Mouse (Mus musculus) gastrocnemius, postnatal 36 days (tissue): ENCODE data around the gene Eif3c. TPM values are rescaled to one million over a fixed set of nuclear protein-coding genes. Genes with fewer than 3 reads are reported as not detected.
A peak's percentile ranks its signal among the peaks of the same experiment; 100 is the strongest.

ENCODE experiments used
- DNase-seq, 2 experiments: peaks; one replicate each; pipeline ENCODE4 v3.0.0; 2022
- intact Hi-C: fragments of 180-260 bp; cut with DNase I; formaldehyde crosslinking; loops from one replicate; pipeline ENCODE4 v1.15.1; 2025
- long read RNA-seq, 2 experiments: library from polyadenylated mRNA; stranded (forward); transcript quantifications; one replicate each; pipeline ENCODE4 v2.0.0; 2021
- total RNA-seq, 2 experiments: library from RNA; stranded (reverse); gene quantifications; 2 replicates each; pipeline ENCODE4 v1.2.3; 2021

Gene Eif3c
- 100 to 1,000 TPM; 129 to 154 TPM for total RNA-seq
- long read RNA-seq, experiment 1, transcript Eif3c-201 (21 exons, 3,383 nt) = major isoform, 8 of 26 reads
- long read RNA-seq, experiment 1, partial matches to known transcripts = 16 of 26 reads
- long read RNA-seq, experiment 1, other reads (novel, unspliced or antisense) = 2 of 26 reads
- long read RNA-seq, experiment 2, transcript Eif3c-201 (21 exons, 3,383 nt) = major isoform, 13 of 33 reads
- long read RNA-seq, experiment 2, partial matches to known transcripts = 19 of 33 reads
- long read RNA-seq, experiment 2, other reads (novel, unspliced or antisense) = 1 of 33 reads

DNA sequence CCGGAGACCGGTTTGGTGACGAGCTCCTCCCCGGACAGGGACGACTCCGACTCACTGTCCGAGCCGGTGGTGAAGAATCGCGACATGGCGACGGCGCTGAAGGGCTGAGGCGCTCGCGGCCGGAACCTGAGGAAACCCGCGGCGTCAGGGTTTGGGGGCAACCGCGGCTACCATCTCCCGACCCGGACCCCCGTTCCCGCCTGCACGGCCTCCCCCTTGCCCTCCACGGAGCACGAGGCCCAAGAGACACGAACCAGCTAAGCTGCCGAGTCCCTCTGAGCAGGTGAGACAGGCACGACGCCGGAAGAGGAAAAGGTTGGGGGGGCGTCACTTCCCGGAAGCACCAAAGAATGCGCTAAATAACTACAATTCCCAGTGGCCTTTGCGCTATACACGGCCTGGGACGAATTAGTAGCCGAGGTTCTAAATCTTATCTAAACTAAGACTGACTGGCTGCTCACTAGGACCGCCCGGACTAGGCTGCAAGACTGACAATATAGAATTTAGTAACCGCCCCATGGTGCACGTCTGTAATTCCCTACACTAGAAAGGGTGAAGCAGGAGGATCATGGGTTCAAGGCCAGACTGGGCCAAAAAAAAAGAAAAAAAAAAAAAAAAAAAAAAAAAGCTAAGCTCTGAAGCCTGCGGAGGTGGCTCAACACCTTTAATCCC is at the start of gene Eif3c:
Eif3c (minus strand) TSS at position 318 of the 672 bp plus-strand sequence.
- intact Hi-C loops = no loop called here
- DNase-seq = peak; percentile 63 to 75

DNA sequence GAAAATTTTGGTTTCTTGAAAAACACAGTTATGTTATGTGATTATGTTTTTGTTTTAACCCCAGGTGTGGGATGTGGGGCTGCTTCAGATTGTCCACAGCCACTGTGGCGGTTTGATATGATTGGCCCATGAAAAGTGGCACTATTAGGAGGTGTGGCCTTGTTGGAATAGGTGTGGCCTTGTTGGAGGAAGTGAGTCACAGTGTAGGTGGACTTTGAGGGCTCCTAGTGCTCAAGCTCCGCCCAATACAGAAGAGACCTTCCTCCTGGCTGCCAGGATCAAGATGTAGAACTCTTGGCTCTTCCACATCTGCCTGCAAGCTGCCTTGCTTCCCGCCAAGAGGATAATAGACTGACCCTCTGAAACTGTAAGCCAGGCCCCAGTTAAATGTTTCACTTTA is 46.5 kb upstream of the Eif3c start:
- no peak for DNase-seq
- intact Hi-C loops = no loop called here

DNA sequence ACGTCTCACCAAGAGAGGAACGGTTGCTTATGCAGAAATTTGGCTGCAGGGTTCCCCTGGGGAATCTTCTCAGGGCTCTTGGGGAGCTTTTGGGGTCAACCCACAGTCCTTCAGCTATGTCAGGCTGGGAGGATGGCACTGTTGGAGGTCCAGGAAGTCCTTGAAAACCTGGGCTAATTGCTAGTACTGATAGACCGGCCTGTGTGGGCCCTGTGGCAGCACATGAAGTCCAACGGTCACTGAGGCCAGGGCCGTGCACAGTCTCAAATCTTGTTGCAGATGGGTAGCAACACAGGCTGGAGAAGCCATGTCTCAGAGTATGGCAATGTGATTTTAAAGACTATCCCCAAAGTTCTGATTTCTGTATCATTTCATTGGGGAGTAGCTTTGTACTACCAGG is 41.6 kb upstream of the Eif3c start:
- intact Hi-C loops = no loop called here
- no peak for DNase-seq

DNA sequence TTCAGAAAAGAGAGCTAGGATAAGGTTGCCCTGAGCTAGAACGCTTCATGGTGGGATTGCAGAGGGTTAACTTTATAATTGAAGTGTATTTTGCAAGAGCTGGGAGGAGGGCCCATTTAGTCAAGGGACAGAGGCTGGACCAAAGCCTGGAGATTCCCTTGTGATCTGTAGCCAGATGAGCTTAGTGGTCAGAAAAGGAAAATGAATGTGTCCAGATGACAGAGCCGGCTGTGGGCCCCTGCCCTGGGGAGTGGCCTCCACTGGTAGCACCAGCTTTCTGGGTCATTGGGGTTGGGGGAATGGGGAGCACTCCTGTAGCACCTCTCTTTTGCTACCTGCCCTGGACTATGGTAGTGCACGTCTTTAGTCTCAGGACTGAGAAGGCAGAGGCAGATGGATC is 40.9 kb upstream of the Eif3c start:
- intact Hi-C loops = no loop called here
- DNase-seq = peak; percentile 55 to 70

DNA sequence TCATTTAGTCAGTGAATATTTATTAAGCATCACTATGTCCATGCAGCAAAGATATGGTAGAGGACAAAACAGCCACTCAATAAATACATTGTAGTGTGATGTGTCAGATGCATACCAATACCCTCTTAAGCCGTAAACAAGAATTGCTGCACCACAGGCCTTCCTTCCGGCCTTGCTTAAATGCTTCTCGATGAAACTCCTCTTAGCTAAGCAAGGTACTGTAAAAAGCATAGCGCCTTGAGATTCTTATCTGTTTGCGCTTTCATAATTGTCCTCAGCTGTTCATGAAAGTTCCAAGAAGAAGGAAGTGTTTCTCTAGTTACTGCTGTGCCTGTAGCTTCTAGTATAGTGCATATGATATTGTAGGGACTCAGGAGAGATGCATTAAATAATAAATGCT is 40.4 kb upstream of the Eif3c start:
- DNase-seq = no peak
- intact Hi-C loops = no loop called here

DNA sequence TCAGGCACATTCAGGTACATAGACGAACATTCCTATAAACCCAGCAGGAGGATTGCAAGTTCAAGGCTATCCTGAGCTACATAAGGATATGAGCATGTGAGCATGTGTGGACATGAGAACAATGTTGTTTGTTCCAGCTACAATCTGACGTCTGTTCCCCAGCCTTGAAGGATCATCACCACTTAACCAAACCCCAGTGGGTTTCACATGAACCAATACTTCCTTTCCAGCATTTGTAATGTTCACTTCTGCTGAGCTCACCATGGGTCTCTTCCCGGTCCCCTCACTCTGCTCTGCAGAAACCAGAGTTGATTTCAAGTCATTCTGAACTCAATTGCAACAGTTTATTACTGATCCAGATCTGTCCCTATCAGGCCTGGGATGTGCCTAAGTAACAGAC is 36.4 kb upstream of the Eif3c start:
- no peak for DNase-seq
- intact Hi-C loops = no loop called here

DNA sequence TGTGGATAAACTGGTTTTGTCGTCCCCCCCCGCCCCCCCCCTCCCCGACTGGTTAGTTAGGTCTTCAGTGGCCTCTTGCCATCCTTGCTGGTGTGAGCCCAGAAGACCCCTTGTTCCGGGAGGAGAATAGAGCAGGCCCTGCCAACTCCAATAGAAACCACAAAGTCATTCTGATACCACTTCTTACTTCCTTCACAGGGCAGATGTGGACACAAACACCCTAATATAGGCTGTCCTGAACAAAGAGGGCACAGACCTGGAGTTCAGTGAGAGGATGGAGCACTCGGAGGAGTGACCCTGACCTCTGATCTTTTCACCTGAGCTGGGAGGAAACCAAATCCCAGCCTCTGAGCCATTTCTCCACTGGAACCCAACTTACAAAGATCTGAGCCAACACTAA is 35.7 kb upstream of the Eif3c start:
- no peak for DNase-seq
- intact Hi-C loops = no loop called here

DNA sequence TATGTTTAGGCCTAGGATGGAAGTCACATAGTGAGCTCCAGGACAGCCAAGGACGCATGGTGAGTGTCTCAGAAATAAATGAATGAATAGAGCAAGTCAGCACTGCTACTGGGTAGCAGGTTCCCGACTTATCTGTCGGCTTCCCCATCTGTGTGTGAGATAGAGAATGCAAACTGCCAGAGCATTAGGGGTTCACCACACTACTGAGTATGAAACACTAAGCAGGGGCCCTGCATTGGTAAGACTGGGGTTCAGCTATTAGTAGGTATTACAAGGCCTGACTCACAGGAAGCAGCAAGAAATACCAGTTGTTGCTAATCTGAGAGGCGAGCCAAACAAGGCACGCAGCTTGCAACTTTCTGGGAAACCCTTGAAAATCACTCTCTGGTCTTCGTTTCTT is 32.7 kb upstream of the Eif3c start:
- intact Hi-C loops = no loop called here
- no peak for DNase-seq

DNA sequence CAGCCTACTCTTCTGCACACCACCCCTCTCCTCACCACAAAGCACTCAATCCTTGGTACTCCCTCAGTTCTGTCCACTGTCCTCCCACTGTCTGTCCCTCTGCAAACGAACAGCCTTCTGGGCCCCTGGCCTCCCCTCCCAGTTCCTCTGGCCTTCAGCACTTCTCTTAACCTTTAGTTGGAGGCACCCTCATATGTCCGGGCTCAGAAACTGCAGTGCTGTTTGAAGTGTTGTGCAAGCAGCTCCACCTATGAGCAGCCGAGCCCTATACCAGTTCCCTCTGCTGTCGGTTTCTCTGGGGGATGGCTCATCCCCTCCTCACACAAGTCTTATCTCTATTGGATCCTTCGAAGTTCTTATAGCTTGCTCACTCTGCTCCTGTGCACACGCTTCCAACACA is 30.2 kb upstream of the Eif3c start:
- DNase-seq = no peak
- intact Hi-C loops = no loop called here

DNA sequence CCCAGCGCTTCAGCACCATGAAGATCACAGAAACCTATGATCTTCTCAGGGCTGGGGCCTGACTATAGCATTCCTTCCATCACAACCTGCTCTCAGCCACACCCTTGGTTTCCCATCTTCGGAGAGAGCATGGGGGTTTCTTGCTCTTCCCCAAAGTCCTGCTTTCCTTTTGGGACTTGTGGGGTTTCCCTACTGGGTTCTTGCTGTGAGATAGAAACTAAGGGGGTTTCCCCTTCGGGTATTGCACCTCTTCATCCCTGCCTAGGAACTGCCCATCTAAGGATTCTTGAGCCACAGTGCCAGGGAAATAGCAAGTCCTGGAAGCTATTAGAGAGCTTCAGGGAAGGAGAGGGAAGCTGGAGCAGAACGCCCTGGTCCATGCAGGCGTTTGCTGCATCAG is 29.7 kb upstream of the Eif3c start:
- intact Hi-C loops = no loop called here

DNA sequence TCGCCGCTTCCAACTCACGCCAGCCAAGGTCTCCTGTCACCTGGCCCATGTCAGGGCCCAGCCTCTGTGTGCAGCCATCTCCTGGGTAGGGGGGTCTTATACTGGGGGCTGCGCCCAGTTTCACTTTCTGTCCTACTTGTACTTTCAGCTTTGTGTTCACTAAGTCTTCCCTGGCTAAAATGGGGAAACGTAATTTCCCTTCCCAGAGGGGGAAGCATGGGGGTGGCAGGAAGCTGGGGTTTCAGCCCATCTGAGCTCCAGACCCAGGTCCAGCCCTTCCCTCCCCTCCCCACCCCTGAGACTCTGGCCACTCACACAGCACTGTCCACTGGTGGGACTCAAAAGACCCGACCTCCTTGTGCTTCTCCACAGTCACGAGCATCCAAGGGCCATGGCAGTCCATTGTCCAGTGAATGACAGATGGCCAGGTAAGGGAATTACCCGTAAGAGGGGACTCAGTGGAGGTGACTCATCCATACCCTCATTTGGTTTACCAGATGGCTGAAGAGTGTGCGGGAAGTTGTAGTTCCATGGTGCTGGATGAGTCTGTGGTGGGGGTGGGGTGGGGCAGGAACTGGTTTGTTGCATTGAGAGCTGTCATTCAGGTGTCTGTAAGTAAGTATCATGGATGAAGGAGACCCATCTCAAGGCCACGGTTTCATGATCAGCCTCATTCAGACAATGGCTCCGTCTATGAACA is 28.8 kb upstream of the Eif3c start, which contains the start of gene Il27:
Il27 (minus strand) TSS at position 80 of the 700 bp plus-strand sequence.
- intact Hi-C loops = no loop called here
- DNase-seq = no peak

More for the DNA sequence above, 29.7 kb upstream of the Eif3c start:
- DNase-seq = no peak

DNA sequence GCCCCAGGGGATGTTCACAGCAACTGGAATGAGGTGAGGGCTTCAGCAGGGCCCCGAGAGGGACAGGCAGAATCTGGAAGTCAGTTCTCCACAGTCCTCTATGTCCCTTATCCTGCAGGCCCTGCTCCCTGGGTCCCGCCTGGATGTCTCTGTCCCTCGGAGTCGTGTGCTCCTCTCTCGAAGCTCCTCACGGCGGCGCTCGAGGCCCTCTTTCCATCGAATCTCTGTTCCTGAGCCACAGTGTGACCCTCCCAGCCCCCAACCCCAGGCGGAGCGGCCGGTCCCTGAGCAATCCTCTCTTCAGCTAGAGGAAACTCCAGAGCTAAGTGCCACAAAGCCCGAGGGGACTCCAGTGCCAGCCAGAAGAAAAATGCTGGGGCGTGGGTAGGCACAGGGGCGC is 21.6 kb upstream of the Eif3c start:
- intact Hi-C loops = loop anchor here (2.0 to 5.0 kb wide), 2 partner anchors 49 to 110 kb away; partner anchors contain the start of genes Bola2 and Slx1b
- peak; percentile 42 to 57 for DNase-seq

DNA sequence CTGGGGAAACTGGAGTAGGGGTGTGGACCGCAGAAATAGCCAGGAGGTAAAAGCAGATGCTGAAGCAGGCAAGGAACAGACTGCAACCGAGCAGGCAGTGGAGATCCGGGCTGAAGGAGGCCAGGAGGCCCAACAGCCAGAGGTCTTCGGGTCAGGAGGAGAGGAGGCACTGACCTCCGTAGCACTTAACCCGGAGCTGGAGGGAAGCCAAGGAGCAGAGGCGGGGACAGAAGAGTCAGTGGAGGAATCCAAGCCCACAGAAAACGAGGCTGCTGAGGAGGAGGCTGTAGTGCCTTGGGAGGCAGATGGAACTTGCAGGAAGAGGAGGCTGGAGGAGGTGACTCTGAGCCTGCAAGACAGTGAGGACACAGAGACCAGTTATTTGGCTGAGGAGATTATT is 20.6 kb upstream of the Eif3c start:
- intact Hi-C loops = loop anchor here (2.0 to 5.0 kb wide), 2 partner anchors 50 to 110 kb away; partner anchors contain the start of genes Bola2 and Slx1b

DNA sequence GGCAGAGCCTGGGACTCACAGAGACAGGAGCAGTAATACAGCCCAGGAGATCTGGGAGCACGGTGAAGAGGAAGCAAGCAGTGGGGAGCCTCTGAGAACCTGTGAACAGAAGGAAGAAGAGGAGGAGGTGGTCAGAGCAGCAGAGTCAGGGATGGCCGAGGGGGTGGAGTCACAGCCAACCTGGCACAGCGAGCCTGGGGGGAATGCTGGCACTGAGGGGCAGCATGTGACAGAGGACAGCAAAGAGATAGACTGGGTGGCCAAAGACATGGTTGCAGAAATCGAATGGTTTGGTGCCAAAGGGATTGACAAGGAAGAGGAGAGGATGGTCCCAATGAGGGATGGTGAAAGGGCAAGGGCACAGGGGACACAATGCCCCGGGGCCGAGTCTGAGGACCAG is 19.5 kb upstream of the Eif3c start, which contains the start of gene Cln3:
Cln3 (minus strand) TSS at position 101 of the 400 bp plus-strand sequence.
- intact Hi-C loops = loop anchor here (2.0 to 5.0 kb wide), 2 partner anchors 51 to 112 kb away; partner anchors contain the start of genes Bola2 and Slx1b
- DNase-seq = no peak

More for the DNA sequence above, 20.6 kb upstream of the Eif3c start:
- peak; percentile 37 to 38 for DNase-seq

DNA sequence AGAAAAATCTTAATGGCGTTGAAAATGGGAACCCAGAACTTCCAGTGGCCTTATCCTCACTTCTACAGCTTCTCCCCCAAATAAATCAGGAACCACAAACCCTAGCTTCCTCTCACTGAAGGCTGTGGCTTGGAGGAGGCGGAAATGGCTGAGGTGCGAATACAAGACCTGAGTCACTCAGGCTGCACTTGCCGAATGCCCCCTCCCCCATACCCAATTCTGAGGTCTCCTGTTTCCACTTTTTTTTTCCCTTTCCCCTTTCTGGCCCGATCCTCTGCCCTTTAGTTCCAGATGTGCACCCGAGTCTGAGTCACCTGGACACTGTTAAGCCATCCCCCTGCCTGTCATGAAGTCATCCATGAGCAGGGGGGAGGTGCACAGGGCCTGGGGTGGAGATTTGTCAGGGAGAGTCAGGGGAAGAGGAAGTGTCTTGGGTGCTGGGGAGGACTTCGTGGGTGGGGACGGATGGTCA is 18.3 kb upstream of the Eif3c start, which contains the start of gene Apobr:
Apobr (plus strand) TSS at position 437 of the 472 bp plus-strand sequence.
- intact Hi-C loops = no loop called here

DNA sequence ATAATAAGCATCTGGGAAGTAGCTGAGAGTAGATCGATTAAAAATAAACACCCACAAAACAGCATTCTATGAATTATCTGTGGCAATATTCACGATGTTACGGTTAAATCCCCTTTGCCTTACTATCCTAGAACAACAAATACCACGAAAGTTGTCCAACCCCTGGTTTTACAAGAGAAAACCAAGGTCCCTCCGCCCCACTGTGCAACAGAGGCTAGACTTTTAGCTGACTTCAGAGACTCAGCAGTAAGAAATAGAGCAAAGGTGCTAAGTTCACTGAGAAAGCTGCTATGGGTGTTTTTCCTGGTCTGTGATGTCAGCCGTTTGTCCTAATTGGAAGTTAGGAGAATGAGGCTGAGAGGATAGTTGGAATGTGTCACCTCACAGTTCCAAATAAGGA is 17.6 kb upstream of the Eif3c start:
- intact Hi-C loops = no loop called here

More for the DNA sequence above, 18.3 kb upstream of the Eif3c start, which contains the start of gene Apobr:
- no peak for DNase-seq

DNA sequence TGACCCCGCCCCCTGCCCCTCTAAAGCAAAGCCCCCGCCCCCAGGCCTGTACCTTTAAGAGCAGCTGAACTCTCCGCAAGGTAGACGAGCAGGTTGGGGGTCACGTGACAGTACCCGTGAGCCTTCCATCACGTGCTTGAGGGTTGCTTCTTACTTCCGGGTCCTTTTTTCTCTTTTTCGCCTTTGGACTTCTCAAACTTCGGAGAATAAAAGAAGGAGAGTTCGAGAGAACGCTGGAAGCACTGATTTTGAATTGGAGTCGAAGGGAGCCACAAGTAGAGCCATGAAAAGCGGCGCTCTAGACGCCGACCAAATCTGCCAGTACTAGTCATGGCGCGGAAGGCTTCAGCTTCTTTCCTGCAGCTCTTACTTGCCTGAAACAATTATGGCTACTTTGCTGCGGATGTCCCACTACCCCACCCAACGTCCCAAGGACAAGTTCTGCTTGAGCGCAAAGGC is 17.1 kb upstream of the Eif3c start:
- DNase-seq = peak; percentile 75 to 78
- intact Hi-C loops = no loop called here

More for the DNA sequence above, 17.6 kb upstream of the Eif3c start:
- no peak for DNase-seq

DNA sequence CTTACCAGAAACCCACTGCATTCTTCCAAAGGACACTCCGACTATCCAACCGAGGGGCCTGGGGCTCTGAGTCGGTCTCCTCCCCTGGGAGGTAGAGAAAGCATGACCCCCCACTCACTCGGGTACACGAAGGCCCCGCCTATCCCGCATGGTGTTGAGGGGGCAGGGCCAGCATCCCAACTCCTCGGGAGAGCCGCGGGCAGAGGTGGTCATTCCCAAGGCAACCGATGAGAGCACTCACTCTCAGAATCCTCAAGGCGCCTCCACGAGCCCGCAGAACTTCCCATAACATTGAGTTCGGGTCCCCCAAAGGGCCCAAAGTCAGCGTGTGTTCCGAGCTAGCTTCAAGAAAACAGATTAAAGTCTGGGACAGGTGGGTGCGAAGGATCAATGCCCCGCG is 16.5 kb upstream of the Eif3c start:
- DNase-seq = no peak
- intact Hi-C loops = no loop called here

DNA sequence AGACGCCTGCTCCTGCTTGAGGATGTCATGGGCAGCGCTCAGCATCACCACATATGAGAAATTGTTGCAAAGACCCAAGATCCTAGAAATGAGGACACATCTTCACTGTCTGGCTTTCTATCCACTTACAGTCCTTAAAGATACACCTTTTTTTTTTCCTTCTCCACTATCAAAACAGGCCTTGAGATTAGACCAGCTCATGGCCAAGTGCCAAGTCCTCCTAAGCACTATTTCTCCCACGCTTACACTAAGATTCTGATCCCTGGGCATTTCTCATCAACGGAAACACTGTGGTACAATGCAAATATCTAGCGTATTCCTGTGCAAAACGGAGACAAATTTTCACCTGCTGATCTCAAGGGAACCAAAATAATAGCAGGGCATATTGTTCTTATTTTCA is 15.4 kb upstream of the Eif3c start:
- DNase-seq = no peak
- intact Hi-C loops = no loop called here

DNA sequence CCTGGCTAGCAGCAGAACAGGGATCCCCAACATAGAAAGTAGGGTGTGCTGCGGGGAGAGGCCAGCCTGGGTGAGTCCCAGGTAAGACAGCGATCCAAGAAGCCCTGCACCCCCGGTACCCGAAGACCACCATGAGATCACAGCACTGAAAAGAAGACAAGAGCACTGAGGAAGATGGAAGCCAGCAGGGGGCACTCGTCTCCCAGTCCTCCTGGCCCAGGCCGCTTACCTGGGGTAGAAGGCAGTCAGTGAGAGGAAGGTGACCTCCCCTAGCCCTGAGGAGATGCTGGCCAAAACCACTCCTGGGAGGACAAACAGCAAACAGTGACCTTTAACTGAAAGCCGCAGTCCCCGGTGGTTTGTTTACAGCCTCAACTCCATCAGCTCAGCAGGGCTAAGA is 13.0 kb upstream of the Eif3c start:
- intact Hi-C loops = no loop called here
- DNase-seq = no peak

DNA sequence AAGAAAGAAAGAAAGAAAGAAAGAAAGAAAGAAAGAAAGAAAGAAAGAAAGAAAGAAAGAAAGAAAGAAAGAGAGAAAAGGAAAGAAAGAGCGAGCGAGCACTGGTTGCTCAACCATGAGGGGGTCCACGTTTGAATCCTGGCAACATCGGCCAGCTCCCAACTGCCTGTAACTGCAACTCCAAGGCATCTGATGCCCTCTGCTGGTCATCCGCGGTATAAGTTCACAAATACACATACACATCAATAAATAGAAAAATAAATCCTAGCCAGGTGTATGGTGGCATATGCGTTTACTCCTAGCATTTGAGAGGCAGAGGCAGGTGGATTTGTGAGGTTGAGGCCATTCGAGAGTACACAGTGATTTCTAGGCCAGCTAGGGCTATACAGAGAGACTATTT is 10.7 kb upstream of the Eif3c start:
- no peak for DNase-seq

More for the DNA sequence above, 10.7 kb upstream of the Eif3c start:
- intact Hi-C loops = no loop called here
